Comparison of ENCODE assay signal across 8 mouse cellular contexts in genomic region chr12:88984375-88984774, GRCm38 (mm10).
DNase-seq lines count a peak whose midpoint lies in the region; ATAC-seq and TF ChIP-seq lines count a peak whose summit lies in the region.

No protein-coding gene starts in this region.

- H3K27ac ChIP-seq in forebrain, embryonic 16.5 days (ENCODE audit: low read length), result no peak overlapping the region
- H3K27ac ChIP-seq in midbrain, postnatal 0 days (ENCODE audit: low read depth, low read length), result peak overlapping the region; percentile 13

- ATAC-seq in forebrain, embryonic 16.5 days, result 0 out of 2 replicates have a peak, but pooled peaks have one; percentile 27
- 0 out of 2 replicates have a peak, but pooled peaks have one; percentile 48 for ATAC-seq in midbrain, postnatal 0 days (ENCODE audit: low FRiP score)

- intact Hi-C loops in heart, postnatal 25 days (cut with DNase I), result no loop called here
- intact Hi-C loops in left cerebral cortex, postnatal 14 days (cut with DNase I), result loop anchor here (10.0 kb wide), 1 partner anchor 280 kb away; no protein-coding TSS in a partner anchor

- no peak for TF ChIP-seq CTCF in midbrain, postnatal 0 days (IDR thresholded peaks at IDR 0.05)

- no peaks in the 10 kb centered on the region for H3K9me3 ChIP-seq in forebrain, embryonic 16.5 days (ENCODE audit: control insufficient read depth, low read length)
- no peaks in the 10 kb centered on the region for H3K9me3 ChIP-seq in midbrain, postnatal 0 days (ENCODE audit: low read length)

- H3K4me2 ChIP-seq in forebrain, embryonic 16.5 days (ENCODE audit: low read length), result peak overlapping the region; percentile 7; the same call in 1 of the 2 replicates
- peak overlapping the region; percentile 1; the same call in 1 of the 2 replicates for H3K4me2 ChIP-seq in midbrain, postnatal 0 days (ENCODE audit: low read depth, low read length, poor library complexity, severe bottlenecking)

- WGBS in forebrain, embryonic 16.5 days, result 13% methylated on average over 8 of the region's 8 CpGs
- 8% methylated on average over 8 of the region's 8 CpGs for WGBS in midbrain, postnatal 0 days

- no peaks in the 10 kb centered on the region for H3K27me3 ChIP-seq in forebrain, embryonic 16.5 days (replicated peaks; ENCODE audit: control insufficient read depth, insufficient read depth, low read length)
- H3K27me3 ChIP-seq in midbrain, postnatal 0 days (ENCODE audit: insufficient read depth, low read length), result no peaks in the 10 kb centered on the region

- no peak overlapping the region for H3K4me3 ChIP-seq in forebrain, embryonic 16.5 days (replicated peaks; ENCODE audit: low read length)
- no peak overlapping the region for H3K4me3 ChIP-seq in midbrain, postnatal 0 days (ENCODE audit: low read depth, low read length)

- H3K9ac ChIP-seq in forebrain, embryonic 16.5 days (replicated peaks; ENCODE audit: low read depth, low read length), result no peak overlapping the region
- no peak overlapping the region for H3K9ac ChIP-seq in midbrain, postnatal 0 days (replicated peaks; ENCODE audit: low read length, poor library complexity, severe bottlenecking)

- H3K36me3 ChIP-seq in forebrain, embryonic 16.5 days (ENCODE audit: control insufficient read depth, insufficient read depth), result no peaks in the 10 kb centered on the region
- H3K36me3 ChIP-seq in midbrain, postnatal 0 days (ENCODE audit: insufficient read depth, low read length), result no peaks in the 10 kb centered on the region

- DNase-seq in heart, adult 18-20 months, result peak; percentile 1 to 12
- DNase-seq in heart, postnatal 25 days (ENCODE audit: low spot score), result no peak
- peak; percentile 5 for DNase-seq in kidney, postnatal 14 days
- DNase-seq in midbrain, postnatal 0 days (ENCODE audit: low spot score), result no peak
- DNase-seq in gastrocnemius, adult 18-20 months (ENCODE audit: low spot score), result no peak
- no peak for DNase-seq in layer of hippocampus, postnatal 10 days (ENCODE audit: low spot score in 2 of 2)
- DNase-seq in left cerebral cortex, postnatal 14 days (ENCODE audit: low spot score in 2 of 2), result no peak

- H3K4me1 ChIP-seq in forebrain, embryonic 16.5 days (replicated peaks; ENCODE audit: control insufficient read depth, insufficient read depth, low read length), result peaks cover 14% of the 10 kb centered on the region
- H3K4me1 ChIP-seq in midbrain, postnatal 0 days (ENCODE audit: insufficient read depth, low read length), result peaks cover 16% of the 10 kb centered on the region

Comparison
In these comparisons a context has a peak if more than half of its experiments do, and no peak if none do; other contexts are left out.
1. DNase-seq: peak in heart, adult 18-20 months (2 of 2) and kidney, postnatal 14 days (single experiment); none in heart, postnatal 25 days (single experiment), midbrain, postnatal 0 days (single experiment), gastrocnemius, adult 18-20 months (single experiment), layer of hippocampus, postnatal 10 days (0 of 2) and left cerebral cortex, postnatal 14 days (0 of 2).